Mouse (Mus musculus) CH12F3 (cell line): ENCODE measurements around the gene Tex26.

Experiments used
- in situ Hi-C: fragments of 300-500 bp; cut with MboI; formaldehyde crosslinking; loops from 2 replicates; pipeline ENCODE4 v1.14.3; 2020; ENCODE audit warnings: low sequenced_read_pairs

Tex26 gene

GRCm38 (mm10) chr5:149433618-149434017, 5.8 kb upstream of the Tex26 start:
- in situ Hi-C loops = no loop called here

- in situ Hi-C loops = no loop called here
Measured at GRCm38 (mm10) chr5:149434141-149434690, 5.2 kb upstream of the Tex26 start.

- in situ Hi-C loops = no loop called here
Measured at GRCm38 (mm10) chr5:149436541-149436940, 2.9 kb upstream of the Tex26 start.

GRCm38 (mm10) chr5:149437150-149437549, 2.3 kb upstream of the Tex26 start:
- in situ Hi-C loops = no loop called here

GRCm38 (mm10) chr5:149440180-149440573, 717 bp downstream of the Tex26 start:
- in situ Hi-C loops = no loop called here

- in situ Hi-C loops = no loop called here
Measured at GRCm38 (mm10) chr5:149441646-149442276, 2.3 kb downstream of the Tex26 start.

GRCm38 (mm10) chr5:149442277-149442660, 2.8 kb downstream of the Tex26 start:
- in situ Hi-C loops = no loop called here

- in situ Hi-C loops = no loop called here
Measured at GRCm38 (mm10) chr5:149444451-149444850, 5.0 kb downstream of the Tex26 start.

GRCm38 (mm10) chr5:149446495-149446894, 7.0 kb downstream of the Tex26 start:
- in situ Hi-C loops = no loop called here

- in situ Hi-C loops = no loop called here
Measured at GRCm38 (mm10) chr5:149447733-149448132, 8.3 kb downstream of the Tex26 start.

GRCm38 (mm10) chr5:149449406-149449805, 9.9 kb downstream of the Tex26 start:
- in situ Hi-C loops = no loop called here

- in situ Hi-C loops = no loop called here
Measured at GRCm38 (mm10) chr5:149451209-149451681, 11.8 kb downstream of the Tex26 start.

- in situ Hi-C loops = no loop called here
Measured at GRCm38 (mm10) chr5:149454281-149454680, 14.8 kb downstream of the Tex26 start.

GRCm38 (mm10) chr5:149456544-149456943, 17.1 kb downstream of the Tex26 start:
- in situ Hi-C loops = no loop called here

- in situ Hi-C loops = no loop called here
Measured at GRCm38 (mm10) chr5:149462071-149462470, 22.6 kb downstream of the Tex26 start.

GRCm38 (mm10) chr5:149465305-149465704, 25.8 kb downstream of the Tex26 start:
- in situ Hi-C loops = no loop called here

- in situ Hi-C loops = no loop called here
Measured at GRCm38 (mm10) chr5:149474142-149474541, 34.7 kb downstream of the Tex26 start.

GRCm38 (mm10) chr5:149474701-149475468, 35.4 kb downstream of the Tex26 start:
- in situ Hi-C loops = no loop called here

GRCm38 (mm10) chr5:149481920-149482319, 42.5 kb downstream of the Tex26 start:
- in situ Hi-C loops = no loop called here

- in situ Hi-C loops = no loop called here
Measured at GRCm38 (mm10) chr5:149483321-149484052, 44.0 kb downstream of the Tex26 start.

GRCm38 (mm10) chr5:149484270-149484669, 44.8 kb downstream of the Tex26 start:
- in situ Hi-C loops = no loop called here
